Mouse (Mus musculus): ENCODE results near the gene Calm1. TPM values are rescaled to one million over a fixed set of nuclear protein-coding genes. Genes with fewer than 3 reads are reported as not detected.

Gene Calm1
- polyA plus RNA-seq, 1 experiment = 1,842 TPM

DNA sequence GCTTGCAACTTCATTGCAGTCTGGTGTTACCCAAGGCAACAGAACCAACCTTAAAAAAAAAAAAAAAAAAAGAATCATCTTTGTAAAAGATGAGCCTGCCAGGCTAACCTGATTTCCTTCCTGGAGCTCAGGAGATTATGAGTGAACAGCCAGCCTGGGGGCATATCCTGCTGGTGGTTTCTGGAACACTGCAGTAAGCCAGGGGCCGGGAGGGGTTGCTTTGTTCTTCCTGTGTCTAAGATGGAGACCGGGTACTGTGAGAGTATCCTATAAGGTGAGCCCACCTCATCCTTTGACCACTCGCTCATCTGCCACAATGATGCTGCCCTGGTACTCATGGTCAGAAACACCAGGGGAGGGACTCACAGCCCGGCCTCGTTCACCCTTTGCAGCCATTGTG lies 35.0 kb downstream of the Calm1 start:
- Histone ChIP-seq H3K4me1 (ENCODE audit: control insufficient read depth, insufficient read depth, low read length) (peaks cover 5% of the 10 kb centered on the region; the same call in 1 of the 2 replicates), H3K27ac (ENCODE audit: insufficient read depth, low read length) (no peak overlapping the region), H3K4me3 (ENCODE audit: insufficient read depth, low read length) (no peak overlapping the region)
- TF ChIP-seq POLR2A (IDR thresholded peaks at IDR 0.05; ENCODE audit: extremely low read depth, insufficient read depth, low read length) (no peak), CTCF (IDR thresholded peaks at IDR 0.05; ENCODE audit: extremely low read depth, insufficient read depth, low read length) (no peak)

DNA sequence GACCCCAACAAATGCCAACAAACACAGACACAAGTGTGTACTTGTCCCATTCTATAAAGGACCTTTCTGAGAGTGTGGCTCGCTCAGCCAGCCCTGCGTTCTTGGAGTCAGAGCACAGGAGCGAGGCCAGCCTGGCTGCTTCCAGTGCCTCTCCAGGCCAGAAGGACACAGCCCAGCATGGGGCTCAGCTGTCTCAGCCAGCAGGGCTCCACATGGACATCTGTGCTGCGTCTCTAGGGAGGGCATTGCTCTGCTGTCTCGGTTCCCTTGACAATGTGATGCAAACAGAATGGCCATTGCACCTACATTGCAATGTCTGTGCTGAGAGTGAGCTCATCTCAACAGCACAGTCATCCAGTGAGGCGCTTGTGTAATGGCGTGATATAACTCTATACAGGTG lies 35.7 kb downstream of the Calm1 start:
- Histone ChIP-seq H3K4me3 (ENCODE audit: insufficient read depth, low read length) (no peak overlapping the region), H3K27ac (ENCODE audit: insufficient read depth, low read length) (no peak overlapping the region), H3K4me1 (ENCODE audit: control insufficient read depth, insufficient read depth, low read length) (peaks cover 4% of the 10 kb centered on the region; the same call in 1 of the 2 replicates)
- TF ChIP-seq CTCF (IDR thresholded peaks at IDR 0.05; ENCODE audit: extremely low read depth, insufficient read depth, low read length) (no peak), POLR2A (IDR thresholded peaks at IDR 0.05; ENCODE audit: extremely low read depth, insufficient read depth, low read length) (no peak)

DNA sequence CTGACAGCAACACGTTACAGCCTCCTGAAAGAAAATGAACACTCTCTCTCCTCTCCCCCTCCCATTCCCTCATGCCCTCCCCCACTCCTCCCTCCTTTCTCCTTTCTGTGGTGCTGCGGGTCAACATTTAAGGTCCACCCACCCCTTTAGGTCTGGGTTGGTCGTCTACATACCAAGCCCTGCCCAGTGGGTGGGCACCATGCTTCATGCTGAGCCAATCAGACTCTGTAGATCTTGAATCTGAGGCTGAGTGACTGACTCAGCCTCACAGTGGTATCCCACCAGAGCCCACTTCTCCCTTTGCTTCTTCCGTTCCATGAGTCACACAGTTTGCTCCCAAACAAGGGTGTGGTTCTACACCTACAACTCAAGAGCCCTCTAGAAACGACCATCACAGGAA lies 36.2 kb downstream of the Calm1 start:
- Histone ChIP-seq H3K4me3 (ENCODE audit: insufficient read depth, low read length) (no peak overlapping the region), H3K4me1 (ENCODE audit: control insufficient read depth, insufficient read depth, low read length) (peaks cover 4% of the 10 kb centered on the region; the same call in 1 of the 2 replicates), H3K27ac (ENCODE audit: insufficient read depth, low read length) (no peak overlapping the region)
- TF ChIP-seq POLR2A (IDR thresholded peaks at IDR 0.05; ENCODE audit: extremely low read depth, insufficient read depth, low read length) = no peak
- no peak for TF ChIP-seq CTCF (IDR thresholded peaks at IDR 0.05; ENCODE audit: extremely low read depth, insufficient read depth, low read length)

DNA sequence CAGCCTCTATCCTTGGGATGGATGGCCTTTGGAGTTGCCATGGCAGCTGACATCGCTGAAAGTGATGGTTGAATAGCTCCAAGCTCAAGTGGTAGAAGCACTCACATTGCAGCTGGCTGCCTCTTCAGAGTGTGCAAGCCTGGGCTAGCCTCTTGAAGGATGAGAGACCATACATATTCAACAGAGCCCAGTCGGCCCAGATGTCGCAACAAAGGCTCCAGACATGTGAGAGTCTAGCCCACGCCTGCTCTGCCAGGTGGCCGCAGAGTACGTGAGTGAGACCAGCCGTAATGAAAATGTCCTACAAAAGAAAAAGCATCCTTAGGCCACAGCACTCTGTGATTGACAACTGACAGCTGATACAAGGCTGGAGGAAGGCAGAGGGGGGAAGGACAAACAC lies 40.2 kb downstream of the Calm1 start:
- TF ChIP-seq POLR2A (IDR thresholded peaks at IDR 0.05; ENCODE audit: extremely low read depth, insufficient read depth, low read length) = no peak
- TF ChIP-seq CTCF (IDR thresholded peaks at IDR 0.05; ENCODE audit: extremely low read depth, insufficient read depth, low read length) = no peak
- H3K4me3 ChIP-seq (ENCODE audit: insufficient read depth, low read length) = no peak overlapping the region
- H3K4me1 ChIP-seq (ENCODE audit: control insufficient read depth, insufficient read depth, low read length) = peaks cover 2% of the 10 kb centered on the region; the same call in 1 of the 2 replicates
- H3K27ac ChIP-seq (ENCODE audit: insufficient read depth, low read length) = no peak overlapping the region

DNA sequence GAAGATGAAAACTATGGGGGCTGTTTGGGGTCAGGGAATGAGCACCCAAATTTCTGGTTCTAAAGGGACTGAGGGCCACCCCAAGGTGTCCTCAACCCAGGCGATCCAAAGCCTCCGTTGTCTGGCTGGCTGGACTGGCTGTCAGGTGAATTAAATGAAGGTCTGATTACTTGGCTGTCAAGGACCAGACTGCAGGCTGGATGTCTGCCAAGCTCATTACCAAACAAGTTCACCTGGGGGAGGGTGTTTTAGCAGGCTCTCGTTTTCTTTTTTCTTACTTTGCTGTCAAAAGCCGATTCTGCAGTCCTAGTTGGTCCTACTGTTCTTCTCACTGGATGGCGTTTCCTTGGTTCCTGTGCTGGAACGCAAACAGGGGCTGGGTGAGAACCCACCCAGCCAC lies 40.6 kb downstream of the Calm1 start:
- no peak for TF ChIP-seq CTCF (IDR thresholded peaks at IDR 0.05; ENCODE audit: extremely low read depth, insufficient read depth, low read length)
- TF ChIP-seq POLR2A (IDR thresholded peaks at IDR 0.05; ENCODE audit: extremely low read depth, insufficient read depth, low read length) = no peak
- H3K4me3 ChIP-seq (ENCODE audit: insufficient read depth, low read length) = no peak overlapping the region
- H3K4me1 ChIP-seq (ENCODE audit: control insufficient read depth, insufficient read depth, low read length) = peaks cover 3% of the 10 kb centered on the region; the same call in 1 of the 2 replicates
- H3K27ac ChIP-seq (ENCODE audit: insufficient read depth, low read length) = no peak overlapping the region

DNA sequence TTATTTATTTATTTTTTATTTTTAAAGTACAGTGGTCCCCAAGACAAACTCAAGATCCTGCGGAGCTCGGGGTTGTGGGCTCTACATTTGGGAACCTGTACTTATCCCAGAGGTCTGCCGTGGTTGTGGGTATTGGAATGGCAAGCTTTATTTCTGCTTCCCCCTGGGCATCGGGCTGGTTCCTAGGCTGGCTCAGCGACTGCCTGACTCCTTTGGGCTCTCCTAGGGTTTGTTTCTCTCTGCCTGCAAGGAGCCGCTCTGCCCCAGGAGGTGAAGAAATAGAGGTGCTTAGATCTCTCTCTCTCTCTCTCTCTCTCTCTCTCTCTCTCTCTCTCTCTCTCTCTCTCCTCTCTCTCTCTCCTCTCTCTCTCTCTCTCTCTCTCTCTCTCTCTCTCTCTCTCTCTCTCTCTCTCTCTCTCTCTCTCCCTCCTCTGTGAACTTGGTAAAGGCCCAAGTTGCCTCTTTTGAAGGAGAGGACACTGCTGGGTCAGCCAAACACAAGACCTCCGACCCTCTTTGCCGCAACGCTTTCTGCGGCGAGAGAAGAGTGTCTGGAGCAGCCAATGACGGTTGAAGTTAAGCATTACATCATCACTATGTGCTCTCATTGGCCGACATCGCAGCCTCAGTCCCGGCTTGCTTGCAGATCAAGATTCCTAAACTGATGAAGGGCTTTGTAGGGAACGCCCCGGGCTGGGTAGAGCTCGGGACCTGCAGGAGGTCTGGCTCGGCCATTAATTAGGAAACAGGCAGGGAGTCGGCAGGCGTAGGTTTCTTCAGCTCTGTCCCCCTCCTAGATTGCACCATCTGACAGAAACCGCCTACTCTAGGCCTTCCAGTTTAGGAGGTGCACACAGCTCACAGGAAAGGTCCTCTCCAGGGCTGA lies 42.9 kb downstream of the Calm1 start:
- peaks cover 5% of the 10 kb centered on the region; the same call in 1 of the 2 replicates for H3K4me1 ChIP-seq (ENCODE audit: control insufficient read depth, insufficient read depth, low read length)
- H3K4me3 ChIP-seq (ENCODE audit: insufficient read depth, low read length) = peak overlapping the region; percentile 1; the same call in 1 of the 2 replicates
- H3K27ac ChIP-seq (ENCODE audit: insufficient read depth, low read length) = peak overlapping the region; percentile 74
- TF ChIP-seq POLR2A (IDR thresholded peaks at IDR 0.05; ENCODE audit: extremely low read depth, insufficient read depth, low read length) (peak; percentile 86), CTCF (IDR thresholded peaks at IDR 0.05; ENCODE audit: extremely low read depth, insufficient read depth, low read length) (no peak)

DNA sequence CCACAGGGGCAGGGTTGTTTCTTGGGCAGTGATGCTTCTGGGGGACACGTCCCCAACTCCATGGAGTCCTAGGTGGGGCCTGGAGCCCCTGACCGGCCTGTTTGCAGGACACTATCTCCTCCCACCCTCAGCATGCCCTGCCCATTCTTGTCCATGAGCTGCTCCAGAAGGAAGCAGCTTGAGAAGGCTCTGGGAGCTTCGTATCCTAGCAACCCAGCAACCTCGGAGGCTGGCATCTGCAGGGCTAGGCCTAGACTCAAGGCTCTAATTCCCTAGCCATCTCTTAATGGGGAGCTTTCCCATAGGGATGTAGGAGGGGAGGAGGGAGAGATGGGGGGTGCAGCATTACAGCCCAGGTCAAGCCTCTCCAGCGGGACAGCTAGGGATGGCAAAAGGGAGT lies 45.3 kb downstream of the Calm1 start:
- no peak for TF ChIP-seq POLR2A (IDR thresholded peaks at IDR 0.05; ENCODE audit: extremely low read depth, insufficient read depth, low read length)
- no peak for TF ChIP-seq CTCF (IDR thresholded peaks at IDR 0.05; ENCODE audit: extremely low read depth, insufficient read depth, low read length)
- H3K27ac ChIP-seq (ENCODE audit: insufficient read depth, low read length) = peak overlapping the region; percentile 16; the same call in 1 of the 2 replicates
- H3K4me3 ChIP-seq (ENCODE audit: insufficient read depth, low read length) = no peak overlapping the region
- peaks cover 5% of the 10 kb centered on the region; the same call in 1 of the 2 replicates for H3K4me1 ChIP-seq (ENCODE audit: control insufficient read depth, insufficient read depth, low read length)

DNA sequence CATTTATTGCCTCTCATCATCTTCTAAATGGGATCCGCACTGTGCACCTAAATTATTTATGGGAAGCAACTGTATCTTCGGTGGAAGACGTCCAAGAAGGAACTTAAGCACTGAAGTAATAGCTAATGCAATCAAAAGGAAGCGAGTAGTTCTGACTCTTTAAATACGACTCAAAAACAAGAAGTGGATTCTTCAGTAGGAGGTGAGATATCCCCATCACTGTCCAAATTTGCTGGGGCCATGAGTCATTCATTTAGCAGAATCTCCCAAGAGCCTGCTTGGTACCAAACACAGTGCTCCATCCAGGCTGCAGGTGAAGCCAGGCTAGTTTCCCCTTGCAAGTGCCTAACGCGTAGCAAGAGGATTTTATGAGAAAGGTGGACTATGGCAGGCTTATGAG lies 49.9 kb downstream of the Calm1 start:
- Histone ChIP-seq H3K4me1 (ENCODE audit: control insufficient read depth, insufficient read depth, low read length) (peaks cover 9% of the 10 kb centered on the region), H3K27ac (ENCODE audit: insufficient read depth, low read length) (no peak overlapping the region), H3K4me3 (ENCODE audit: insufficient read depth, low read length) (no peak overlapping the region)
- TF ChIP-seq POLR2A (IDR thresholded peaks at IDR 0.05; ENCODE audit: extremely low read depth, insufficient read depth, low read length) (no peak), CTCF (IDR thresholded peaks at IDR 0.05; ENCODE audit: extremely low read depth, insufficient read depth, low read length) (no peak)

GRCm38 (mm10) chr12:100254471-100254870 lies 55.2 kb downstream of the Calm1 start:
- H3K27ac ChIP-seq (ENCODE audit: insufficient read depth, low read length) = peak overlapping the region; percentile 10; the same call in 1 of the 2 replicates
- TF ChIP-seq CTCF (IDR thresholded peaks at IDR 0.05; ENCODE audit: extremely low read depth, insufficient read depth, low read length) (no peak), POLR2A (IDR thresholded peaks at IDR 0.05; ENCODE audit: extremely low read depth, insufficient read depth, low read length) (no peak)
- H3K4me3 ChIP-seq (ENCODE audit: insufficient read depth, low read length) = no peak overlapping the region
- peaks cover 6% of the 10 kb centered on the region for H3K4me1 ChIP-seq (ENCODE audit: control insufficient read depth, insufficient read depth, low read length)
